Mouse (Mus musculus) bone marrow, adult 2 months (tissue): ENCODE results near the gene Suds3.

ENCODE experiments used
- CTCF ChIP-seq: fragments of 200-500 bp; IDR thresholded peaks from 2 replicates; pipeline ENCODE4 v1.5.1; 2011; ENCODE audit warnings: low read length, control low read depth; ENCODE audit not compliant: control insufficient read depth, insufficient read depth
- POLR2A ChIP-seq: fragments of 200-500 bp; IDR thresholded peaks from 2 replicates; pipeline ENCODE4 v1.6.1; 2011; ENCODE audit warnings: low read depth, mild to moderate bottlenecking, control low read depth, low read length, borderline replicate concordance; ENCODE audit not compliant: control insufficient read depth

DNA sequence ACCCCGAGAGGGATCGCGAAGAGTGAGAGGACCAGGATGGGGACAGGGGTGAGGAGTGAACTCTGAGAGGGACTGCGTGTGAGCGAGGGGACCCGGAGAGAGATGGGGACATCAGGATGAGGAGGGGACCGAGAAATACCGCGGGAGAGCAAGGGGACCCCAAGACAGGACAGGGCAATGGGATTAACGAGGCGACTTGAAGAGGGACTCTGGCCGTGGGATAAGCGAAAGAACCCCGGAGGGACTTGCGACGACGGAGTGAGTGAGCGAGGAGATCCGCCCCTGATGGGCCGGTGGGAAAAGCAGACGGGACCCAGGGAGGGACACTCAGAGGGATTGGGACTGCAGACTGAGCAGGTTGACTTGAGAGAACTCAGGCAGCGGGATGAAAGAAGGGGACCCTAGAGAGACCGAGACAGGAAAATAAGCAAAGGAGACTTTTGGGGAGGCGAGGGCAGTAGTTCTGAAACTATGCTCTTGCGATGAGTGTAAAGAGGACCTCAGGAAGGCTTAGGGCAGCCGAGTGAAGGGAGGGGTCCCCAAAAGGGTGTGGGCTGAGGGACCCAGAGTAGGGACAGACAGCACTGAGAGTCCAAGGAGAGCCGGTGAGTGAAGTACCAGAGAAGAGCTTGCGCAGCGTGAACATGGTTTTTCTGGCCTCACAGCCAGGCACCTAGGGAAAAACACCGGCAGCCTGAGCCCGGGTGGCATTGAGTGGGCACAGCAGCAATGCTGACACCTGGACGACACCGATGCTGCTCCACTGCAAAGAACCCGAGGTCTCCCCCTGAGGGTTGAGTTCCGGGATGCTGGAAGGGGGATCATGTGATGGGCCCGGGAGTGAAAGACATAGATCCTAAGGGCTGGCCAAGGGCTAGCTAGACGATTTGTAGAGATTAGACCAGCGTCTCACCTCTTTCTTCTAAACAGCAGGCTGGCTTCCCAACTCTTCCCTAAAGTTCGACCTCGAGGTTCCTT is 4.9 kb upstream of the Suds3 start:
- TF ChIP-seq CTCF = no peak
- TF ChIP-seq POLR2A = no peak
